Mouse (Mus musculus): ENCODE measurements around the gene C330007P06Rik. TPM values are rescaled to one million over a fixed set of nuclear protein-coding genes. Genes with fewer than 3 reads are reported as not detected.
A peak's percentile ranks its signal among the peaks of the same experiment; 100 is the strongest.

C330007P06Rik gene
- polyA plus RNA-seq, 1 experiment = 3.7 TPM

DNA sequence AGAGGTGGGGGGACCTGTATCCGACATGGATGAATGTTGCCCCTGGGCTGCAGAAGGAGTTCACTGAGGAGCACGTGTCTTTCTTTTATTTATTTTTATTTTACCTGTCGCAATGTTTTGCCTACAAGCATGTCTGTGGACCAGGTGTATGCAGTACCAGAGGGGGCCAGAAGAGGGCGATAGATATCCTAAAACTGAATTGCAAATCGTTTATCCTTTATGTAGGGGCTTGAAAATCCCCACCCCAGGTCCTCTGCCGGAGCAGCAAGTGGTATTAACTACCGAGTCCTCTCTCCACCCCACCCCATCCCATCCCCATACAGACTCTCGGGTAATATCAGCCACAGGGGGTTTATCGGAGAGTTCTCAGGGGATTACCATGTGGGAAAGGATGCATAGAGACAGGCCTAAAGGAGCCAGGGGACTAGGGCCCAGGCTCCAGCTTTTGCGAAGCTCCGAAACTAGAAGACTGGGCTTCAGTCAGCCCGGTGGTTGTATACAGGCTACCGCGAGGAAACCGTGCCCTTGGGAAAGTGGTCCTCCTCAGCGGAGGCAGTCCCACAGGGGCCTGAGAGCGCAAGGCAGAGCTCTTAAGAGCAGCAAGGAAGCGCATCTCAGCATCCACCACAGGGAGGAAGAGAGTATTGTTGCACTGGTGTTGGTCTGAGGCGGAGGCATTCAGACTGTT, 40.4 kb downstream of the C330007P06Rik start:
- no peaks in the 10 kb centered on the region for H3K27me3 ChIP-seq (ENCODE audit: control insufficient read depth, insufficient read depth, low read length)
- H3K36me3 ChIP-seq (ENCODE audit: control insufficient read depth, insufficient read depth, low read length) = no peaks in the 10 kb centered on the region
- H3K4me1 ChIP-seq (ENCODE audit: control insufficient read depth, insufficient read depth, low read length) = no peaks in the 10 kb centered on the region; the same call in 1 of the 2 replicates
- no peak overlapping the region for H3K27ac ChIP-seq (ENCODE audit: control insufficient read depth, insufficient read depth, low read depth, low read length)
- H3K4me3 ChIP-seq (ENCODE audit: control insufficient read depth, low read depth, low read length) = no peak overlapping the region
- TF ChIP-seq POLR2A (IDR thresholded peaks at IDR 0.05; ENCODE audit: control insufficient read depth, low read depth, low read length) (no peak), CTCF (IDR thresholded peaks at IDR 0.05; ENCODE audit: control insufficient read depth, insufficient read depth, insufficient replicate concordance, low read depth, low read length) (no peak)

GRCm38 (mm10) chrX:36831632-36832031, 42.3 kb downstream of the C330007P06Rik start:
- no peaks in the 10 kb centered on the region for H3K27me3 ChIP-seq (ENCODE audit: control insufficient read depth, insufficient read depth, low read length)
- no peak overlapping the region for H3K4me3 ChIP-seq (ENCODE audit: control insufficient read depth, low read depth, low read length)
- H3K36me3 ChIP-seq (ENCODE audit: control insufficient read depth, insufficient read depth, low read length) = no peaks in the 10 kb centered on the region
- TF ChIP-seq CTCF (IDR thresholded peaks at IDR 0.05; ENCODE audit: control insufficient read depth, insufficient read depth, insufficient replicate concordance, low read depth, low read length) = no peak
- TF ChIP-seq POLR2A (IDR thresholded peaks at IDR 0.05; ENCODE audit: control insufficient read depth, low read depth, low read length) = no peak
- H3K27ac ChIP-seq (ENCODE audit: control insufficient read depth, insufficient read depth, low read depth, low read length) = no peak overlapping the region
- H3K4me1 ChIP-seq (ENCODE audit: control insufficient read depth, insufficient read depth, low read length) = no peaks in the 10 kb centered on the region; the same call in 1 of the 2 replicates

GRCm38 (mm10) chrX:36830271-36830670, 43.6 kb downstream of the C330007P06Rik start:
- TF ChIP-seq POLR2A (IDR thresholded peaks at IDR 0.05; ENCODE audit: control insufficient read depth, low read depth, low read length) (no peak), CTCF (IDR thresholded peaks at IDR 0.05; ENCODE audit: control insufficient read depth, insufficient read depth, insufficient replicate concordance, low read depth, low read length) (no peak)
- Histone ChIP-seq H3K4me3 (ENCODE audit: control insufficient read depth, low read depth, low read length) (no peak overlapping the region), H3K36me3 (ENCODE audit: control insufficient read depth, insufficient read depth, low read length) (no peaks in the 10 kb centered on the region), H3K4me1 (ENCODE audit: control insufficient read depth, insufficient read depth, low read length) (no peaks in the 10 kb centered on the region; the same call in 1 of the 2 replicates), H3K27ac (ENCODE audit: control insufficient read depth, insufficient read depth, low read depth, low read length) (no peak overlapping the region), H3K27me3 (ENCODE audit: control insufficient read depth, insufficient read depth, low read length) (no peaks in the 10 kb centered on the region)

- Histone ChIP-seq H3K27me3 (ENCODE audit: control insufficient read depth, insufficient read depth, low read length) (no peaks in the 10 kb centered on the region), H3K4me1 (ENCODE audit: control insufficient read depth, insufficient read depth, low read length) (no peaks in the 10 kb centered on the region), H3K27ac (ENCODE audit: control insufficient read depth, insufficient read depth, low read depth, low read length) (no peak overlapping the region), H3K36me3 (ENCODE audit: control insufficient read depth, insufficient read depth, low read length) (no peaks in the 10 kb centered on the region), H3K4me3 (ENCODE audit: control insufficient read depth, low read depth, low read length) (no peak overlapping the region)
- TF ChIP-seq POLR2A (IDR thresholded peaks at IDR 0.05; ENCODE audit: control insufficient read depth, low read depth, low read length) (no peak), CTCF (IDR thresholded peaks at IDR 0.05; ENCODE audit: control insufficient read depth, insufficient read depth, insufficient replicate concordance, low read depth, low read length) (no peak)
Measured at GRCm38 (mm10) chrX:36826873-36827272, 47.0 kb downstream of the C330007P06Rik start.

DNA sequence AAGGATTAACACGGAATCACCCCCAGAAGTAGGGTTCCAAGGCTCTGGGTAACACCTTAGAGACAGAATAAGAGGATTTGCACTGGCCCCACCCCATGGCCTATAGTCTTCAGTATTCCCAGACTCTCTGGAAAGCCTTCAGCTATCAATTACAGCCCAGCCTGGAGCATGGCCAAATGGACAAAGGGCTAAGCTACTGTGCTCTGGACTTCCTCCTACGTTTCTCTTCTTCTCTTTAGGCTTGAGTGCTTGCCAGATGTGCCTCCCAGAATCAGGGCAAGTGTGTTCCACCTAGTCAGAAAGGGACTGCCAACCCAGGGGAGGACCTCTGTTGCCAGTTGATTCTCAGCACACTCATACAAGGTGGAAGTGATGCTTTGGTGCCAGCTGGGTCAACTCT, 48.9 kb downstream of the C330007P06Rik start:
- H3K27me3 ChIP-seq (ENCODE audit: control insufficient read depth, insufficient read depth, low read length) = no peaks in the 10 kb centered on the region
- TF ChIP-seq CTCF (IDR thresholded peaks at IDR 0.05; ENCODE audit: control insufficient read depth, insufficient read depth, insufficient replicate concordance, low read depth, low read length) (no peak), POLR2A (IDR thresholded peaks at IDR 0.05; ENCODE audit: control insufficient read depth, low read depth, low read length) (no peak)
- H3K27ac ChIP-seq (ENCODE audit: control insufficient read depth, insufficient read depth, low read depth, low read length) = no peak overlapping the region
- no peaks in the 10 kb centered on the region for H3K36me3 ChIP-seq (ENCODE audit: control insufficient read depth, insufficient read depth, low read length)
- H3K4me1 ChIP-seq (ENCODE audit: control insufficient read depth, insufficient read depth, low read length) = no peaks in the 10 kb centered on the region
- no peak overlapping the region for H3K4me3 ChIP-seq (ENCODE audit: control insufficient read depth, low read depth, low read length)

GRCm38 (mm10) chrX:36823932-36824711, 49.8 kb downstream of the C330007P06Rik start:
- TF ChIP-seq CTCF (IDR thresholded peaks at IDR 0.05; ENCODE audit: control insufficient read depth, insufficient read depth, insufficient replicate concordance, low read depth, low read length) = no peak
- no peak for TF ChIP-seq POLR2A (IDR thresholded peaks at IDR 0.05; ENCODE audit: control insufficient read depth, low read depth, low read length)
- no peaks in the 10 kb centered on the region for H3K4me1 ChIP-seq (ENCODE audit: control insufficient read depth, insufficient read depth, low read length)
- H3K36me3 ChIP-seq (ENCODE audit: control insufficient read depth, insufficient read depth, low read length) = no peaks in the 10 kb centered on the region
- H3K27ac ChIP-seq (ENCODE audit: control insufficient read depth, insufficient read depth, low read depth, low read length) = no peak overlapping the region
- no peak overlapping the region for H3K4me3 ChIP-seq (ENCODE audit: control insufficient read depth, low read depth, low read length)
- H3K27me3 ChIP-seq (ENCODE audit: control insufficient read depth, insufficient read depth, low read length) = no peaks in the 10 kb centered on the region

DNA sequence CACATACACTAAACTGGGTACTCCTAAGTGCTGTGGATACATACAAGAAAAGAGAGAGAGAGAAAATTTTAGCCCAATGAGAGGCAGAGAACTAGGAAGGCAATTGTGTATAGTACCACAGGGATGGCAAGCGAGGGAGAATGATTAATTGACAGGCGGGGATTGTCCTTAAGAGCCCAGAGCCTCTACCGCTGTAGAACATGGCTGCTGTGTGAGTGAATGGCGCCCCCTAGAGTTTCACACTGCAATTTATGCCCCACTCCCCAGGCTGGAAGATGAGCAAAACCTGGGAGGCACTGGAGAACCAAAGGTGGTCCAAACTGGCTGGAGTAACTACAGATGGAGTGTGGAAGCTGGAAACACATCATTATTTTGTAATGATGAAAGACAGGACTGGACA, 53.7 kb downstream of the C330007P06Rik start:
- TF ChIP-seq CTCF (IDR thresholded peaks at IDR 0.05; ENCODE audit: control insufficient read depth, insufficient read depth, insufficient replicate concordance, low read depth, low read length) (peak; percentile 42; the same call in 1 of the 2 replicates), POLR2A (IDR thresholded peaks at IDR 0.05; ENCODE audit: control insufficient read depth, low read depth, low read length) (no peak)
- no peaks in the 10 kb centered on the region for H3K36me3 ChIP-seq (ENCODE audit: control insufficient read depth, insufficient read depth, low read length)
- H3K4me1 ChIP-seq (ENCODE audit: control insufficient read depth, insufficient read depth, low read length) = no peaks in the 10 kb centered on the region; the same call in 1 of the 2 replicates
- H3K27ac ChIP-seq (ENCODE audit: control insufficient read depth, insufficient read depth, low read depth, low read length) = no peak overlapping the region
- no peak overlapping the region for H3K4me3 ChIP-seq (ENCODE audit: control insufficient read depth, low read depth, low read length)
- H3K27me3 ChIP-seq (ENCODE audit: control insufficient read depth, insufficient read depth, low read length) = no peaks in the 10 kb centered on the region
